Mouse (Mus musculus): ENCODE results near the gene Fap. TPM values are rescaled to one million over a fixed set of nuclear protein-coding genes. Genes with fewer than 3 reads are reported as not detected.

Fap gene
- total RNA-seq, 2 experiments from 2014 or later = 8.1 to 8.2 TPM

DNA sequence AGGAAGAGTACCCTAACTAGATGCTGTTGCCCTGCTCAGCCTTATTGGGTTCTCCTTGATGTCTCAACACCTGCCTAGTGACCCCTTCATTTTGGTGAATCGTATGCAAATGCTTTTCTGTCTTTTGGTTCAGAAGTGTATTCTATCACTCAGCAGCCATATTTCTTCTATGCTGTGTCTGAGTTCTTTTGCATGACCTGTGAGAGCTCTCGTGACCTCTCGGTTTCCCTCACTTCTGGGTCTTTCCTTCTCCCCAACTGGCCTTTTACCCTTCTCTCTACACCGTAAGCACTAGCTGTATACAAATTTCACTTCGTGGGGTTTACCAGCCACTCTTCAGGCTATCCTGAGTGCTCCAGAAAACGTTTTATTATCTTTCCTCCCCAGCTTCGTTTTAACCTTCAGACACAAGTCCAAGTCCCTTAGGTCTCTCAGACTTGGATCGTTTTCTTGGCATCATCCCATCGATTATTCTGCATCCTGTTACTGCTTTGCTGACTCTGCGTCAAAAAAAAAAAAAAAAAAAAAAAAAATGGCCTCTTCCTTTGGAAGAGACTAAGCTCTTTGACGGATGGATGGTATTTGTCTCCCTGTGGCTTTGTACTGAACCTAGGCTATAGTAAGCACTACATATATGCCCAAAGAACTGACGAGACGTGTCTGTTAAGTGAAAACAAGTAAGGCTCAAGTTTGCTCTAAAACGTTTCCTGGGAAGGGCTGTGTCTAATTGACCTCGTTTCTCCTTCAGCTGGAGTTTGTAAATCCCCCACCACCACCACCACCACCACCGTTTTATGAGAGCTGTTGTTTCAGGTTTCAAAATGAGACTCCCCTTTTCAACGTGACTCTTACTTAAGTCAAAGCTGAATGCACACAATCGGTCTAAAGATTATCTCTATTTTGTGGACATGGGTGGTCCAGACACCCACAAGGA lies 114.4 kb downstream of the Fap start:
- no peak for DNase-seq

DNA sequence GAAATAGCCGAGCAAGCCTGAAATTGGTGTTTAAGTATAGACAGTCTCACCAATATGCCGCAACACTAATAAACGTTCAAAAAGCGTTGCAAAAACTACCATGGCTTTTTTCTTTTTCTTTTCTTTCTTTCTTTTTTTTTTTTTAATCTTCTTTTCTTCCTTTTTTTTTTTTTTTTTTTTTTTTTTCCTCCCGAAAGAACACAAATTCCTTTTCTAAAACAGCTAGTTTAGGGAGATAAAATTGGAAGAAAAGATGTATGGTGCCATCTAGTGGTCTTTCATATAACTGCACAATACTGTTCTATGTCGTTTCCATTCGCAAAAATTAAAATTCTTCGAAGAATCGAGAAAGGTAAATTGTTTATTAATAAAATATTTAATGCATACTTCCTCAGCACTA lies 115.8 kb downstream of the Fap start:
- DNase-seq = no peak

DNA sequence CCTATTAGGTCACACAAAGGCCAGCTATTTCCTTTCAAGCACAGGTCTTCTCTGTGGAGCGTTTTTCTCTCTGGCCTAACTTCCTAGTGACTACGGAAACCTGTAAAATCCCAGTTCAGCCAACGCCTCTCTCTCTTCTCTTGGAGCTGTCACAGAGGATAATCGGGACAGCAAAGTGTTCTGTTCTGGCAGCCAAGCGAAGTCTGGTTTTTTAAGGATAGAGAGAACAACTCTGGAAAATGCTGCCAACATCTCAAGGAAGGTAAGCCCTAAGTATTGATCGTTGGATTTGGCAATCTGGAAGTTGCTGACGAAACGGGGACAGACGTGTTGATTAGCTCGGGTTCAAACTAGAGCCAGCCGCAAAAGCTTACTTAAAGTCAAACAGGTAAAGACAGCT lies 118.9 kb downstream of the Fap start:
- no peak for DNase-seq

DNA sequence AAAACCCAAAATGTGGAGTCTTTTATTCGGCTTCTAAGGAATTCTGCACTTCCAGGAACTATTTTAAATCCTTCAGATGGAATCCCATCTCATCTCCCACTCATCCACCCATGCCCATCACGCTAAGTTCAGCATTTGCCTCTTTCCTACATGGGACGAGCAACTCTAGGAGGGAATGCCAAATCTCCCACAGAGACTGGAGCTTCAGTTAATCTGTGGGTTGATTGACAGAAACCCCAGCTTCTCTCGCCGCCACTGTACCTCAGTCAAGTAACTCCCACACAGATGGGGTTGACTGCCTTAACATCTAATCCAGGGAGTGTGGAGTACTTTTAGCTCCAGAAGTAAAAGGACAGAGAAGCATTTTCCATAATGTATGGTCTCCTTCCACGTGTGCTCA lies 119.8 kb downstream of the Fap start:
- DNase-seq = no peak

Other genes starting within 250 kb of the Fap start
- gene Dpp4, start 161.8 kb downstream of the Fap start, total RNA-seq (2021) = 10 to 100 TPM in 1 of 2 experiments, 1 to 10 TPM in 1; 8.2 to 10.6 TPM
- not detected for gene Gcg, start 90.4 kb downstream of the Fap start, total RNA-seq (2021)
- 1 to 10 TPM; 3.2 to 4.3 TPM for gene Ifih1, start 72.2 kb upstream of the Fap start, total RNA-seq (2021)
- gene Gca, start 90.2 kb upstream of the Fap start, total RNA-seq (2021) = 10 to 100 TPM; 36.4 to 38.0 TPM